Mouse (Mus musculus): Measurements from ENCODE around the gene Napepld.

The Napepld gene

GRCm38 (mm10) chr5:21683811-21684210 is 17.4 kb downstream of the Napepld start:
- no peak for TF ChIP-seq GATA4 (IDR thresholded peaks at IDR 0.05; ENCODE audit: insufficient replicate concordance, low read length)

- TF ChIP-seq GATA4 (IDR thresholded peaks at IDR 0.05; ENCODE audit: insufficient replicate concordance, low read length) = no peak
These were observed 20.3 kb downstream of the Napepld start for GRCm38 (mm10) chr5:21680940-21681339.

- TF ChIP-seq GATA4 (IDR thresholded peaks at IDR 0.05; ENCODE audit: insufficient replicate concordance, low read length) = no peak
These were observed 21.2 kb downstream of the Napepld start for GRCm38 (mm10) chr5:21680029-21680428.

GRCm38 (mm10) chr5:21678363-21678762 is 22.8 kb downstream of the Napepld start:
- TF ChIP-seq GATA4 (IDR thresholded peaks at IDR 0.05; ENCODE audit: insufficient replicate concordance, low read length) = no peak

- no peak for TF ChIP-seq GATA4 (IDR thresholded peaks at IDR 0.05; ENCODE audit: insufficient replicate concordance, low read length)
These were observed 23.3 kb downstream of the Napepld start for GRCm38 (mm10) chr5:21677939-21678338.

- TF ChIP-seq GATA4 (IDR thresholded peaks at IDR 0.05; ENCODE audit: insufficient replicate concordance, low read length) = no peak
These were observed 25.7 kb downstream of the Napepld start for GRCm38 (mm10) chr5:21675494-21675893.

GRCm38 (mm10) chr5:21675019-21675418 is 26.2 kb downstream of the Napepld start:
- no peak for TF ChIP-seq GATA4 (IDR thresholded peaks at IDR 0.05; ENCODE audit: insufficient replicate concordance, low read length)

- no peak for TF ChIP-seq GATA4 (IDR thresholded peaks at IDR 0.05; ENCODE audit: insufficient replicate concordance, low read length)
These were observed 27.5 kb downstream of the Napepld start for GRCm38 (mm10) chr5:21673742-21674141.

GRCm38 (mm10) chr5:21672812-21673635 is 28.2 kb downstream of the Napepld start:
- no peak for TF ChIP-seq GATA4 (IDR thresholded peaks at IDR 0.05; ENCODE audit: insufficient replicate concordance, low read length)

- TF ChIP-seq GATA4 (IDR thresholded peaks at IDR 0.05; ENCODE audit: insufficient replicate concordance, low read length) = no peak
These were observed 31.9 kb downstream of the Napepld start for GRCm38 (mm10) chr5:21669307-21669706.

- no peak for TF ChIP-seq GATA4 (IDR thresholded peaks at IDR 0.05; ENCODE audit: insufficient replicate concordance, low read length)
These were observed 33.7 kb downstream of the Napepld start for GRCm38 (mm10) chr5:21667191-21668137.

GRCm38 (mm10) chr5:21663081-21663480 is 38.1 kb downstream of the Napepld start:
- TF ChIP-seq GATA4 (IDR thresholded peaks at IDR 0.05; ENCODE audit: insufficient replicate concordance, low read length) = no peak

- TF ChIP-seq GATA4 (IDR thresholded peaks at IDR 0.05; ENCODE audit: insufficient replicate concordance, low read length) = no peak
These were observed 40.3 kb downstream of the Napepld start for GRCm38 (mm10) chr5:21660850-21661249.

GRCm38 (mm10) chr5:21658623-21659395 is 42.4 kb downstream of the Napepld start:
- no peak for TF ChIP-seq GATA4 (IDR thresholded peaks at IDR 0.05; ENCODE audit: insufficient replicate concordance, low read length)

- no peak for TF ChIP-seq GATA4 (IDR thresholded peaks at IDR 0.05; ENCODE audit: insufficient replicate concordance, low read length)
These were observed 43.2 kb downstream of the Napepld start for GRCm38 (mm10) chr5:21658038-21658437.
